Mouse (Mus musculus) myocyte (in vitro differentiated cells): Measurements from ENCODE around the gene Tmem8b. TPM values are rescaled to one million over a fixed set of nuclear protein-coding genes. Genes with fewer than 3 reads are reported as not detected.

Experiments used
- H3K27me3 ChIP-seq: one replicate; pipeline ENCODE4 v1.6.1; 2011; ENCODE audit not compliant: control insufficient read depth, insufficient read depth, insufficient read length
- H3K36me3 ChIP-seq: one replicate; pipeline ENCODE4 v1.6.1; 2011; ENCODE audit not compliant: control insufficient read depth, insufficient read depth
- H3K4me2 ChIP-seq: one replicate; pipeline ENCODE4 v1.6.1; 2011; ENCODE audit warnings: low read depth, control low read depth
- H3K4me3 ChIP-seq: one replicate; pipeline ENCODE4 v1.5.1; 2011; ENCODE audit warnings: mild to moderate bottlenecking, control low read depth, moderate library complexity
- H3K79me2 ChIP-seq: one replicate; pipeline ENCODE4 v1.6.1; 2011; ENCODE audit not compliant: control insufficient read depth, insufficient read depth
- H3ac ChIP-seq: one replicate; pipeline ENCODE4 v1.6.1; 2011; ENCODE audit not compliant: control insufficient read depth, insufficient read length
- CEBPB ChIP-seq: IDR thresholded peaks from 2 replicates; pipeline ENCODE4 v1.6.1; 2011; ENCODE audit warnings: mild to moderate bottlenecking, moderate library complexity; ENCODE audit not compliant: poor library complexity, insufficient read depth, severe bottlenecking
- E2F4 ChIP-seq: IDR thresholded peaks from one replicate; pipeline ENCODE4 v1.6.1; 2011; ENCODE audit warnings: mild to moderate bottlenecking, control low read depth, moderate library complexity; ENCODE audit not compliant: insufficient read depth
- MAX ChIP-seq: IDR thresholded peaks from one replicate; pipeline ENCODE4 v1.6.1; 2011; ENCODE audit warnings: low read depth, mild to moderate bottlenecking, control low read depth
- MYOD1 ChIP-seq, 3 experiments: IDR thresholded peaks; one replicate each; pipeline ENCODE4 v1.6.1; 2011; ENCODE audit warnings: control low read depth in 2 of 3, low read depth in 2 of 3, mild to moderate bottlenecking in 2 of 3, moderate library complexity in 1 of 3; ENCODE audit not compliant: insufficient read length in 2 of 3, control insufficient read depth in 1 of 3
- MYOG ChIP-seq, 3 experiments: IDR thresholded peaks; one replicate each; pipeline ENCODE4 v1.6.1; 2011; ENCODE audit warnings: control low read depth in 2 of 3, low read depth in 2 of 3, mild to moderate bottlenecking in 2 of 3; ENCODE audit not compliant: insufficient read length in 2 of 3, control insufficient read depth in 1 of 3, insufficient read depth in 1 of 3
- POLR2A ChIP-seq: IDR thresholded peaks from one replicate; pipeline ENCODE4 v1.6.1; 2011; ENCODE audit warnings: low read depth, mild to moderate bottlenecking, control low read depth, moderate library complexity; ENCODE audit not compliant: insufficient read length
- POLR2AphosphoS2 ChIP-seq: IDR thresholded peaks from one replicate; pipeline ENCODE4 v1.6.1; 2011; ENCODE audit warnings: low read depth, control low read depth; ENCODE audit not compliant: insufficient read length
- REST ChIP-seq: IDR thresholded peaks from one replicate; pipeline ENCODE4 v1.6.1; 2011; ENCODE audit warnings: mild to moderate bottlenecking, control low read depth, moderate library complexity; ENCODE audit not compliant: insufficient read depth, insufficient read length
- SRF ChIP-seq: IDR thresholded peaks from one replicate; pipeline ENCODE4 v1.6.1; 2011; ENCODE audit warnings: low read depth; ENCODE audit not compliant: control insufficient read depth, insufficient read length
- TCF12 ChIP-seq: IDR thresholded peaks from one replicate; pipeline ENCODE4 v1.6.1; 2011; ENCODE audit warnings: mild to moderate bottlenecking, control low read depth; ENCODE audit not compliant: poor library complexity, insufficient read depth, severe bottlenecking
- TCF3 ChIP-seq: IDR thresholded peaks from one replicate; pipeline ENCODE4 v1.6.1; 2011; ENCODE audit warnings: low read depth, control low read depth; ENCODE audit not compliant: insufficient read length
- USF1 ChIP-seq: IDR thresholded peaks from one replicate; pipeline ENCODE4 v1.6.1; 2011; ENCODE audit warnings: low read depth, mild to moderate bottlenecking, control low read depth, moderate library complexity
- polyA plus RNA-seq: library from polyadenylated mRNA; unstranded; fragments of >200 nt; fragmentation: generic; extraction: Trizol; gene quantifications from one replicate; pipeline ENCODE4 v1.2.1, GENCODE M21; 2012; ENCODE audit warnings: missing spikeins

Tmem8b gene
- polyA plus RNA-seq, 1 experiment = 1.7 TPM

- no peak within 1 kb of the TSS for H3ac ChIP-seq
- TF ChIP-seq USF1 = no peak
- no peak for TF ChIP-seq POLR2A
- no peak for TF ChIP-seq E2F4
- no peak for TF ChIP-seq SRF
- no peak for TF ChIP-seq MYOG (IDR thresholded peaks at IDR 0.05; ENCODE audit: control insufficient read depth in 1 of 3, insufficient read depth in 1 of 3, insufficient read length in 2 of 3, low read depth in 2 of 3)
- no peak for TF ChIP-seq MAX
- no peak within 1 kb of the TSS for H3K4me2 ChIP-seq
- H3K36me3 ChIP-seq = no peaks in the 10 kb centered on the region
- H3K4me3 ChIP-seq = no peak within 1 kb of the TSS
- H3K79me2 ChIP-seq = no peaks in the 10 kb centered on the region
- H3K27me3 ChIP-seq = peaks cover 62% of the 10 kb centered on the region
Observed at GRCm38 (mm10) chr4:43709869-43710268, 41.1 kb downstream of the Tmem8b start, which contains the start of gene Olfr71. Gene Olfr71 (minus strand): TSS chr4:43710255.

- Histone ChIP-seq H3K4me3 (no peak overlapping the region), H3K79me2 (no peaks in the 10 kb centered on the region), H3K4me2 (no peak overlapping the region), H3ac (no peak overlapping the region), H3K36me3 (no peaks in the 10 kb centered on the region), H3K27me3 (peaks cover 43% of the 10 kb centered on the region)
- TF ChIP-seq CEBPB (no peak), SRF (peak; percentile 16), TCF12 (no peak)
Observed at GRCm38 (mm10) chr4:43711821-43712220, 43.0 kb downstream of the Tmem8b start.

GRCm38 (mm10) chr4:43713652-43714219, 45.0 kb downstream of the Tmem8b start:
- Histone ChIP-seq H3K79me2 (no peaks in the 10 kb centered on the region), H3ac (no peak overlapping the region), H3K4me3 (no peak overlapping the region), H3K27me3 (peaks cover 25% of the 10 kb centered on the region), H3K4me2 (no peak overlapping the region), H3K36me3 (no peaks in the 10 kb centered on the region)
- TF ChIP-seq SRF (no peak), POLR2AphosphoS2 (no peak), REST (no peak), MYOG (IDR thresholded peaks at IDR 0.05; ENCODE audit: control insufficient read depth in 1 of 3, insufficient read depth in 1 of 3, insufficient read length in 2 of 3, low read depth in 2 of 3) (no peak), CEBPB (no peak)

- Histone ChIP-seq H3K4me2 (peak overlapping the region; percentile 18), H3K4me3 (no peak overlapping the region), H3K79me2 (no peaks in the 10 kb centered on the region), H3ac (no peak overlapping the region), H3K27me3 (no peaks in the 10 kb centered on the region), H3K36me3 (no peaks in the 10 kb centered on the region)
- TF ChIP-seq MYOD1 (IDR thresholded peaks at IDR 0.05; ENCODE audit: control insufficient read depth in 1 of 3, insufficient read length in 2 of 3, low read depth in 2 of 3) (peak in 2 of 3 experiments; percentile 6 to 45), E2F4 (no peak), MYOG (IDR thresholded peaks at IDR 0.05; ENCODE audit: control insufficient read depth in 1 of 3, insufficient read depth in 1 of 3, insufficient read length in 2 of 3, low read depth in 2 of 3) (peak; percentile 31 to 53 (median 39))
Observed at GRCm38 (mm10) chr4:43720491-43721228, 51.9 kb downstream of the Tmem8b start.

GRCm38 (mm10) chr4:43722191-43722590, 53.4 kb downstream of the Tmem8b start:
- Histone ChIP-seq H3K79me2 (no peaks in the 10 kb centered on the region), H3K4me3 (no peak overlapping the region), H3ac (no peak overlapping the region), H3K36me3 (no peaks in the 10 kb centered on the region), H3K4me2 (no peak overlapping the region), H3K27me3 (no peaks in the 10 kb centered on the region)
- TF ChIP-seq MAX (no peak), POLR2A (no peak), USF1 (no peak), CEBPB (no peak), POLR2AphosphoS2 (no peak), SRF (no peak), REST (no peak), TCF12 (no peak), E2F4 (no peak), MYOG (IDR thresholded peaks at IDR 0.05; ENCODE audit: control insufficient read depth in 1 of 3, insufficient read depth in 1 of 3, insufficient read length in 2 of 3, low read depth in 2 of 3) (no peak), TCF3 (no peak), MYOD1 (IDR thresholded peaks at IDR 0.05; ENCODE audit: control insufficient read depth in 1 of 3, insufficient read length in 2 of 3, low read depth in 2 of 3) (no peak)
